Mouse (Mus musculus) limb, embryonic 15.5 days (tissue): ENCODE data around the gene Lyrm4. TPM values are rescaled to one million over a fixed set of nuclear protein-coding genes. Genes with fewer than 3 reads are reported as not detected.

Source experiments
- ATAC-seq: fragments of 200-750 bp; cut with Nextera tagmentation; 2 replicates; pipeline ENCODE4 v1.8.0; 2017; ENCODE audit warnings: low read depth, moderate TSS enrichment; ENCODE audit not compliant: insufficient number of reproducible peaks, low FRiP score, low TSS enrichment
- H3K27ac ChIP-seq: fragments of 300-500 bp; sonication (generic); 2 replicates; pipeline ENCODE4 v1.5.1; 2015; ENCODE audit warnings: moderate library complexity, mild to moderate bottlenecking, inconsistent platforms
- H3K27me3 ChIP-seq: fragments of 300-500 bp; sonication (generic); 2 replicates; pipeline ENCODE4 v1.6.1; 2015; ENCODE audit warnings: inconsistent platforms
- H3K36me3 ChIP-seq: fragments of 300-500 bp; sonication (generic); 2 replicates; pipeline ENCODE4 v1.6.1; 2015; ENCODE audit warnings: inconsistent platforms
- H3K4me1 ChIP-seq: fragments of 300-500 bp; sonication (generic); 2 replicates; pipeline ENCODE4 v1.6.1; 2015; ENCODE audit warnings: inconsistent platforms
- H3K4me2 ChIP-seq: fragments of 300-500 bp; sonication (generic); 2 replicates; pipeline ENCODE4 v1.6.1; 2015; ENCODE audit warnings: mild to moderate bottlenecking, inconsistent platforms
- H3K4me3 ChIP-seq: fragments of 300-500 bp; sonication (generic); 2 replicates; pipeline ENCODE4 v1.5.1; 2015; ENCODE audit warnings: mild to moderate bottlenecking, inconsistent platforms
- H3K9ac ChIP-seq: fragments of 300-500 bp; sonication (generic); 2 replicates; pipeline ENCODE4 v1.6.1; 2015; ENCODE audit warnings: inconsistent platforms
- H3K9me3 ChIP-seq: fragments of 300-500 bp; sonication (generic); 2 replicates; pipeline ENCODE4 v1.6.1; 2016; ENCODE audit warnings: inconsistent platforms
- WGBS: fragments of 180-500 bp; shearing (Covaris S2); methylation state at CpG from one replicate; pipeline ENCODE4 v1.1.7; 2015; 5-methylcytosine and 5-hydroxymethylcytosine counted together
- polyA plus RNA-seq: library from polyadenylated mRNA; unstranded; fragments of >200 nt; fragmentation: Nextera tagmentation; extraction: Ambion mirVana; gene quantifications from 2 replicates; pipeline ENCODE4 v1.2.1, GENCODE M21; 2015

Gene Lyrm4
- 19.4 and 21.3 TPM in 2 replicates for polyA plus RNA-seq

DNA sequence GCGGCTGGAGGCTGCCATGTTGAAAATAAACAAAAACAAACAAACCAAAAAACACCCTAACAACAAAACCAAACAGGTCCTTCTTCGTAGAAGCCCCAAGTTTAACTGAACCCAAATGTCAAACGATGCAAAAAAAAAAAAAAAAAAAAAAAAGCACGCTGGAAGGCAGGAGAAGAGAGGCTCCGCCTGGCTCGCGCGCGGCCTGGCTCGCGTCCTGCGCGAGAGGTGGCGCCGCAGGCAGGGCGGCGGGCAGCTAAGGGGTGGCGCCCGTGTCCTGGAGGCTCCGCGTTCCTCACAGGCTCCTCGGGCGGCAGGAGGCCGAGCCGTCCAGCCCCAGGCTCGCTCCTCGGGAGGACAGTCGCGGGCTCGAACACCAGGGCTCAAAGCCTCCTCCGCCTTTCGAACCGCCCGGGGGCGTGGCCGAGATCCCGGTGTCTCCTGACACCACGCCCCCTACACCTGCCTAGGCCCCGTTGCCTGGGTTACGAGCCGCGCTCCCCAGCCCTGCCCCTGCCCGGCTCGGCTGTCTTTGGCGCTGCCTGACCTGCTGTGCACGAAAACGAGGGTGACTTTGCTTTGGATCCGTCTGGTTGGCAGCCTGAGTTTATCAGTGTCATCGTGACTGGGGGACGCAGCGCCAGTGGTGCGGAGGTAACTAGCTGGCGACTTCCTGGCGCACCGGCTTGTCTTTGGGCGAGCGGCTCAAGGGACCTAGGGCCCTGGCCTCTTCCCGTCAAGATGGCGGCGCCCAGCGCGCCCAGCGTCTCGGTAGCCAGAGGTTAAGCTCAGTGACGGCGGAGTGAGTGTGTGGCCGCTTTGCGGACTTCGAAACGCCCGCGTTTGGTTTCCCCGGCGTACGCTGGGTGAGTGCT, at the start of gene Lyrm4, which contains the start of gene Fars2:
Lyrm4 (minus strand) TSS at position 384 of the 872 bp plus-strand sequence.
Fars2 (plus strand) TSS at position 270 of the 872 bp plus-strand sequence.
- ATAC-seq: peak; percentile 99
- Histone ChIP-seq H3K4me1 (no peaks in the 10 kb centered on the region; the same call in 1 of the 2 replicates), H3K9me3 (no peaks in the 10 kb centered on the region), H3K36me3 (no peaks in the 10 kb centered on the region), H3K27me3 (no peaks in the 10 kb centered on the region), H3K27ac (peak within 1 kb of the TSS; percentile 97), H3K9ac (peak within 1 kb of the TSS; percentile 53), H3K4me3 (peak within 1 kb of the TSS; percentile 62), H3K4me2 (peak within 1 kb of the TSS; percentile 77)
- under 1% methylated on average over 70 of the region's 75 CpGs for WGBS

DNA sequence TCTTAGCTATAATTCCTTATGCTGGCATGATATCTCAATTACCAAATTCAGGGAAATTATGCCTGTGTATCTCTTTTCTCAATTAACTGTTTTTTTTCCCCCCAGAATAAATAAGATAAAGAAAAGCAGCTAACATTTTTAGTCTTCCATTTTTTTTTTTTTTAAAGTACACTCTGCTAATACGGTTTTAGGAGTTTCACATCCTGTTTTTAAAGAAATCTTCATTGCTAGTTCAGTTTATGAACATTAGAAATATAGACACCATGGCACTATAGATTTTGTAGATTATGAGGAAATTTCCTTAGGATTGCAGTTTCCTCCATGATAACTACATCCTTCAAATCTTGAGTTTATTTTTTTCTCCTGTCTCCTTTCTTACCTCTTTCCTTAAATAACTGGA, 46.6 kb upstream of the Lyrm4 start:
- no peaks in the 10 kb centered on the region for H3K27me3 ChIP-seq
- H3K4me2 ChIP-seq: no peak overlapping the region
- H3K9ac ChIP-seq: no peak overlapping the region
- H3K27ac ChIP-seq: no peak overlapping the region
- 82% methylated on average over 1 of the region's 1 CpGs for WGBS
- ATAC-seq: no peak
- H3K36me3 ChIP-seq: no peaks in the 10 kb centered on the region
- no peaks in the 10 kb centered on the region for H3K9me3 ChIP-seq
- H3K4me3 ChIP-seq: no peak overlapping the region
- no peaks in the 10 kb centered on the region for H3K4me1 ChIP-seq

DNA sequence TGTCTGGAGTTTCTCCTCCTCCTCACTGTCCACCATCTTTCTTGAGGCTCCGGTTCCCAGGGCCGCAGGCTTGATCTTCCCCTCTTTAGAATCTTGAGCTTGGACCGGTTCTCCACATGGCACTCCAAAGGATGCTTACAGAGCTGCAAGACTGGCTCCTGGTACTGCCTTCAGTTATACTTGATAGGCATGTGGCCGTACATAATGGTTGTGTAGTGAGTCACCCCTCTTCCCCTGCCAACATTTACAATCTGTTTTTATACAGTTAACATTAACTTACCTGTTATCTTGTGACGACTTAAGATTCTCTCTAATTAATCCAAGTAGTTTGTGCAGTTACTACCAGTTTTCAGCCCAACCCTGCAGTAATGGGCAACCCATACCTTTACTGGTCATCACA, 46.1 kb upstream of the Lyrm4 start:
- H3K27me3 ChIP-seq: no peaks in the 10 kb centered on the region
- H3K36me3 ChIP-seq: no peaks in the 10 kb centered on the region
- no peak overlapping the region for H3K4me2 ChIP-seq
- no peaks in the 10 kb centered on the region for H3K9me3 ChIP-seq
- no peak overlapping the region for H3K9ac ChIP-seq
- no peak overlapping the region for H3K27ac ChIP-seq
- WGBS: 84% methylated on average over 5 of the region's 5 CpGs
- ATAC-seq: no peak
- no peaks in the 10 kb centered on the region for H3K4me1 ChIP-seq
- H3K4me3 ChIP-seq: no peak overlapping the region

DNA sequence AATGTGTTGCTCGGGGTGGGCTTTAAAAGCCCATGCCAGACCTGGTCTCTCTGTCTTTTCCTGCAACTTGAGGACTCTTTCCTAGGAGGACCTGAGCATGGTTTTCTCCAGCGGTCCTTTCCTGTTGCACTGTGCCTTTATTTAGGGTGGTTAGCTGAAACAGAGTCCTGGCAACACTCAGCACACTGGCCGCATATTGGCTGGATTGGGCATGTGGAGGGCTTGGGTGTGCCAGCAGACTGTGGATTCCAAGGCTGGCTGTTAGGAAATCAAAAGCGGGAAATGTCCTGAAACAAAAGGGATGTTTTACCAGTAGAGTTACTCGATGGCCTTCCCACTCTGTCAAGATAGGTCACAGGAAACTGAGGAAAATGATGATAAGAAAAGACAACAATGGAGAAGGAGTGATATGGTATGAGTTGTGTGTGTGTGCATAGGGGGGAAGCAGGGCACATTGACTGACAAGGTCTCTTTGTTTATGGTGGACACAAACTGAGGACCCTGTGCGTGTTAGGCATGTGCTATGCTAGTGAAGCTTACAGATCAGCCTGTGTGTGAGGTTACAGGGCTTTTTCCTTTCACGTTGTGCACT, 39.1 kb upstream of the Lyrm4 start:
- H3K27ac ChIP-seq: no peak overlapping the region
- no peak overlapping the region for H3K4me3 ChIP-seq
- H3K4me1 ChIP-seq: no peaks in the 10 kb centered on the region
- no peaks in the 10 kb centered on the region for H3K27me3 ChIP-seq
- no peak for ATAC-seq
- H3K4me2 ChIP-seq: no peak overlapping the region
- H3K36me3 ChIP-seq: no peaks in the 10 kb centered on the region
- no peaks in the 10 kb centered on the region for H3K9me3 ChIP-seq
- H3K9ac ChIP-seq: no peak overlapping the region
- 92% methylated on average over 7 of the region's 7 CpGs for WGBS

DNA sequence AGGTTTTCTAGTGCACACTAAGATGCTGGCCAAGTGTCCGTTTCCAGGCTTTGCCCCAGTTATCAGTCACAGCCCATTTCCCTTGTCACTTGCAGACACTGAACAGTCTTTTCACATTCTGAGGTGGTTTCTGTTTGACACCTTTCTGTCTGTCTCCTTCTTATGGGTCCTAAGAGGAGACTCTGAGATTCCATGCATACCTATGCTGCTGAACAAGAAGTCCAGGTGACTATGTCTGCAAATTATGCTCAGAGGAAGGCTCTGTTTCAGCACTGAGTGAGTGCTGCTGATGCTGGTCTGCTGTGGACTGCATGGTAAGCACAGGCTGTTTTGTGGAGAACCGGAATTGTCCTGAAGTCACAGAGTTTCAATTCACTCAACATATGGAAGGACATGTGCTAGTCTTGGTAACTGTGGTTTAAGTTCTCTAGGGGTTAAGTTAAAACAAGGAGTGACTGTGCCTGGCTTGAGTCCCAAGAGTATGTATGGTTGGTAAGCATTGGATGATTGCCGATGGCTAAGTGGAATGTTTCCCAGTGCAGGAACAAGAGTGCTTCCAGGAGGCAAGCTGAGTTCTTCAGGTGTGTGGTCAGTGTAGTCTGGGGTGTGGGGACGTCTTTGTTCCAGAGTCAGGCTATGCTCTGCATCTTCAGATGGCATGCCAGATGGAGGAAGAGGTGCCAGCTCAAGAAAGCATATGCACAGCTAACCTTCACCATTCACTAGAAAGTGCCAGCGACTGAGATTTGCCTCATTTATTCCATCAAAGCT, 35.6 kb upstream of the Lyrm4 start:
- Histone ChIP-seq H3K4me3 (no peak overlapping the region), H3K9ac (no peak overlapping the region), H3K36me3 (no peaks in the 10 kb centered on the region), H3K4me1 (no peaks in the 10 kb centered on the region), H3K27me3 (no peaks in the 10 kb centered on the region), H3K4me2 (no peak overlapping the region), H3K9me3 (no peaks in the 10 kb centered on the region), H3K27ac (no peak overlapping the region)
- ATAC-seq: no peak
- 61% methylated on average over 5 of the region's 5 CpGs for WGBS

DNA sequence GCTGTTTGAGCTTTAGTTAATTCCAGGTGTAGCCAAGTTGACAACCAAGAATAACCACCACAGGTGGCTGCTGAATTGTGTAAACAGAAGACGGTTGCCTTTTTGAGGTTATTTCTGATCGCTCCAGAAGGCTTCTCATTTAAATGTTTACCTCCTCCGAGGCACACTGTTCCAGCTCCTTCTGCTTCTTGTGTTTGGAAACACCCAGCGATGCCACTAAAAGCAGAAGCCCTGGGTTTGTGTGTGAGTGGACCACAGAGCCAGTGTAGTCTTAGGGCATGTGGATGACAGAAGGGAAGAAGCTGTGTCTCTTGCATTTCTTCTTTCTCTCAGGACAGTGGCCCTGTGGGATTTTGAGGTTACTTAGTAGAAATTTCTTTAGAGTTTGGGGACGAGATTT, 32.9 kb upstream of the Lyrm4 start:
- Histone ChIP-seq H3K27me3 (no peaks in the 10 kb centered on the region), H3K4me2 (no peak overlapping the region), H3K4me3 (no peak overlapping the region), H3K36me3 (no peaks in the 10 kb centered on the region), H3K27ac (no peak overlapping the region), H3K9ac (no peak overlapping the region), H3K4me1 (no peaks in the 10 kb centered on the region), H3K9me3 (no peaks in the 10 kb centered on the region)
- no peak for ATAC-seq
- WGBS: 67% methylated on average over 5 of the region's 5 CpGs

DNA sequence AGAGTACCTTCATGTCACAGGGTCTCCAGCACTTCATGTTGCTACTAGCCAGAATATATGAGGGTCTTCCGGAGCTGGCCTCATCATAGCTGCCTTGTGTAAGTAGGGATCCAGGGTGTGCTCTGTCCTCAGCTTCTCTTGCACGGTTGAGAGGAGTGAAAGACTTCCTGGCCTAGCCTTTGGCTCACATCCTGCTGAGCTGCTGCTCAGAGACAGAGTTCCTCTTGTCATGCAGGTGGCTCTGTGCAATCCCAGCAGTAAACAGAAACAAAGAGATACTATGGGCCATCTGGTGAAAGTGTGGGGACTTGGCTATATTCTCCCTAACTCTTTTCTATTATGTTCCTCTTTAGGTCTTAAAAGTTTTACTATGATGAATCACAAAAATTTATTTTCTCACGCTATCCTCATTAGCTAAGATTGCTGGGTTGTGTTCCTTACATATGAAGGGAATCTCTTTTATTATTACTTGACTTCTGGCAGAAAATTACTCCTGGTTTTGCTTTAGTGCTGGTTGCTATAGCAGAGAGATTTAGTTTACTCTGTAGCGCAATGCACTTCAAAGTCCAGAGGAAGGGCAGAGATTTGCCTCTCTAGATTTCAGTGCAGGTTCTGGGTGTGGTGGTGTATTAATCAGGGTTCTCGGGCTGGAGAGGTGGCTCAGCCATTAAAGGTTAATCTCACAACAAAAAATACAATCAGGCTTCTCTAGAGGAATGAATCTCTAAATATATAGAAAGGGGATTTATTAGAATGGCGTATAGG, 32.0 kb upstream of the Lyrm4 start:
- Histone ChIP-seq H3K36me3 (no peaks in the 10 kb centered on the region), H3K4me1 (no peaks in the 10 kb centered on the region), H3K9ac (no peak overlapping the region), H3K27me3 (no peaks in the 10 kb centered on the region), H3K4me3 (no peak overlapping the region), H3K27ac (peak overlapping the region; percentile 22; the same call in 1 of the 2 replicates), H3K4me2 (no peak overlapping the region), H3K9me3 (no peaks in the 10 kb centered on the region)
- WGBS: 59% methylated on average over 6 of the region's 6 CpGs
- no peak for ATAC-seq

DNA sequence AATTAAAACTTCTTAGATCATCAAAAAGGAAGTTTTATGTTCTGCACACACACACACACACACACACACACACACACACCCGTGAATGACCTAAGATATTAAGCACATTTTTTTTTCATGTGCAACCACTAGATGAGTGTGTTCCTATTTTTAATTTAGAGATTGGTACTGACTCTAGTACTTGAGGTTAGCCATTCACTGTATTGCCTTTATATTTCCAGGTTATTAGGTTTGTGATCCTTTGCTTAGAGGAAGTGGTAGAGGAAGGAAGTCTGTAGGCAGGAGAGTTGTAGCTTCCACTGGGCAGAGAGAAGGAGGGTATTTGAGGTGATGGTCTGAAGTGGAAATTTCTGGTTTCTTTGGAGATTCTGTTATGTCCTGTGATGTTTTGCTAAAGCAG, 28.3 kb upstream of the Lyrm4 start:
- Histone ChIP-seq H3K9ac (no peak overlapping the region), H3K4me3 (no peak overlapping the region), H3K27me3 (no peaks in the 10 kb centered on the region), H3K27ac (no peak overlapping the region), H3K4me2 (no peak overlapping the region), H3K4me1 (no peaks in the 10 kb centered on the region), H3K9me3 (no peaks in the 10 kb centered on the region), H3K36me3 (no peaks in the 10 kb centered on the region)
- WGBS: 67% methylated on average over 1 of the region's 1 CpGs
- no peak for ATAC-seq

DNA sequence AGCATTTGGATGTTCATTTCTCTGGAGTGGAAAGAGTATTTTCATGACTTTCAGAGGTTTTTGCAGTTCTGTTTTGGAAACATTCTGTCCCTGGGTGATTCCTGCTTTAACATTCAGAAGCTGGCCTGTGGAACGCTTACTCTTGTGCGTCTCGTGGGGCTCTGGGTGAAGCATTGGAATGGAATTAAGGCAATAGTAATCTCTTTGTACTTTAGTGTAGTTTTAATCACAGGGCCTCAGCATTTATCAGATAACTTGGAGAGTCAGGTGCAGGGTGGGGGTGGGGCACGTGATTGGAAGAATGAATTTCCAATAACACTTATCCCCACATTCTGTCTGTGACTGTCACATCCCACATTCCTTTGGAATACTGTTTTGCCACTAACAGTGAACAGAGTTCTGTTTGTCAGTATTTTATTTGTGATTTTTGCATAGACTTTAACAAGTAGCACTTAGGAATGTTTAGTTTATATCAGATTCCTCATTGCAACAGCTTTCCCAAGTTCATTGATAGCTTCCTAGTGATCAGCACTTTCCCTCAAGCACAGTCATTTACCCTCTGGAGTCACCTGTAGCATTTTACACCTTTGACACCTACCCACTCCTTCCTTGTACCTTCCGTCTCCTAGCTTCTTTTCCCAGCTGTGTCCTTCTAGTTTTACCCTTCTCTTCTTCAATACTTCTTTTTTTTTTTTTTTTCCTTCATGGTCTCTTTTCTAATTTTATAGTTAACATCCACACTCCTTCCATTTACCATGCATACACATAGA, 23.1 kb upstream of the Lyrm4 start:
- no peak overlapping the region for H3K9ac ChIP-seq
- H3K27ac ChIP-seq: no peak overlapping the region
- 0 out of 2 replicates have a peak, but pooled peaks cover 6% of the 10 kb centered on the region for H3K4me1 ChIP-seq
- no peaks in the 10 kb centered on the region for H3K9me3 ChIP-seq
- no peaks in the 10 kb centered on the region for H3K27me3 ChIP-seq
- WGBS: 66% methylated on average over 5 of the region's 5 CpGs
- H3K36me3 ChIP-seq: no peaks in the 10 kb centered on the region
- H3K4me3 ChIP-seq: no peak overlapping the region
- no peak overlapping the region for H3K4me2 ChIP-seq
- no peak for ATAC-seq

DNA sequence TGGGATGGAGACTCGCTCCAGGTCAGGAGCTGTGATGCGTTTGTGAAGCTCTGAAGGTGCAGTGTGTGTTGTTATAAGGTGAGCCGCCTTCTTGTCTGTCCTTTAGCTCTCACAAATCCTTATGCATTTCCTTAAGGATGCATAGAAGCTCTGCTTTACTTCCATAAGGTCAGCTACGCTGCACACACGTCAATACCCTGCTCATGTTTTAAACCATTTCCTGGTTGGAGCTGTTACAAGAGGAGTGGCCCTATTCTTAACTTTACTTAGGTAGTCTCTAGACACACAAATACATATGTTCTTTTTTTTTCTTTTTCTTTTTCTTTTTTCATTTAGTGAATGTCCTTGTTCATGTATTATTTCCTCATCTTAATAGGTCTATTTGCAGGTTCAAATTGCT, 22.4 kb upstream of the Lyrm4 start:
- ATAC-seq: no peak
- H3K4me2 ChIP-seq: no peak overlapping the region
- WGBS: 73% methylated on average over 5 of the region's 5 CpGs
- no peak overlapping the region for H3K9ac ChIP-seq
- H3K4me1 ChIP-seq: 0 out of 2 replicates have a peak, but pooled peaks cover 6% of the 10 kb centered on the region
- H3K4me3 ChIP-seq: no peak overlapping the region
- no peaks in the 10 kb centered on the region for H3K9me3 ChIP-seq
- no peaks in the 10 kb centered on the region for H3K27me3 ChIP-seq
- peak overlapping the region; percentile 38; the same call in 1 of the 2 replicates for H3K27ac ChIP-seq
- H3K36me3 ChIP-seq: no peaks in the 10 kb centered on the region
